Mouse (Mus musculus) layer of hippocampus, adult 2 months (tissue): Measurements from ENCODE around the gene Ust. TPM values are rescaled to one million over a fixed set of nuclear protein-coding genes. Genes with fewer than 3 reads are reported as not detected.
"Not testable (repeated sequence)": the region's sequence is repeated elsewhere in the genome, so short reads cannot be mapped to it uniquely, and the experiment has no call there.

Experiments used
- DNase-seq, 2 experiments: peaks; one replicate each; pipeline ENCODE4 v3.0.0; 2022; ENCODE audit warnings: low spot score in 2 of 2
- H3K27ac ChIP-seq: fragments of 200-600 bp; 2 replicates; pipeline ENCODE4 v1.8.1; 2022
- H3K4me3 ChIP-seq: fragments of 200-600 bp; 2 replicates; pipeline ENCODE4 v1.8.1; 2022; ENCODE audit warnings: mild to moderate bottlenecking
- CTCF ChIP-seq: fragments of 200-600 bp; conservative IDR thresholded peaks from 2 replicates; pipeline ENCODE4 v1.8.1; 2022; ENCODE audit warnings: antibody characterized with exemption, mild to moderate bottlenecking, moderate library complexity
- long read RNA-seq, 2 experiments: library from polyadenylated mRNA; stranded (forward); transcript quantifications; one replicate each; pipeline ENCODE4 v2.0.0; 2021; ENCODE audit warnings: borderline mapping rate in 2 of 2
- total RNA-seq, 2 experiments: library from RNA; stranded (reverse); gene quantifications; 2 replicates each; pipeline ENCODE4 v1.2.3; 2021

Ust gene
- 10 to 100 TPM; 62.3 to 64.1 TPM for total RNA-seq
- long read RNA-seq, experiment 1, full-length matches to known transcripts, result 12 of 35 reads
- long read RNA-seq, experiment 1, partial matches to known transcripts, result 1 of 35 reads
- long read RNA-seq, experiment 1, other reads (novel, unspliced or antisense), result 22 of 35 reads
- long read RNA-seq, experiment 2, full-length matches to known transcripts, result 30 of 50 reads
- long read RNA-seq, experiment 2, partial matches to known transcripts, result 3 of 50 reads
- long read RNA-seq, experiment 2, other reads (novel, unspliced or antisense), result 17 of 50 reads

GRCm38 (mm10) chr10:8518141-8519013 is at the start of gene Ust:
Gene Ust (minus strand): TSS chr10:8518825.
- peak; percentile 70 to 71 for DNase-seq
- TF ChIP-seq CTCF, result peak; percentile 37
- H3K27ac ChIP-seq, result peak within 1 kb of the TSS; percentile 86
- H3K4me3 ChIP-seq, result peak within 1 kb of the TSS; percentile 89

DNA sequence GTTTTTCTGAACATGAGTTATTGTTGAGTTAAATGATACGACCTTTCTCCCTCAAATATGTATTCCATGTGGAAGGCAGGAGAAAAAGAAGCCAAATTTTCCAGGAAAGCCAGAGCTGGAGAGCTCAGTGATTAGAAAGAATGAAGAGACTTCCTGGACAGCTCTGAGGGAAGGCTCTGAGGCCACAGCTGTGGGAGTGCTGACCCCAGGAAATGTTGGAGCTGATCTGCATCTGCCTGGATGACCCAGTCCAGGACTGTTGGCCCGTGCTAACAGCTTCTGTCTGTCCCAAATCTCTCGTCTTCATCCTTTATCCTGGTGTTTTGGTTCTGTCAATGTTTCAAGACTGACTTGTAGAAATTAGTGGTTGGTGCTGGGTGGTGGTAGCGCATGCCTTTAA is 42.7 kb upstream of the Ust start:
- DNase-seq, result no peak
- H3K4me3 ChIP-seq, result no peak overlapping the region
- TF ChIP-seq CTCF, result no peak
- H3K27ac ChIP-seq, result no peak overlapping the region

GRCm38 (mm10) chr10:8559566-8559965 is 40.9 kb upstream of the Ust start:
- DNase-seq, H3K27ac ChIP-seq, H3K4me3 ChIP-seq: not testable (repeated sequence)

DNA sequence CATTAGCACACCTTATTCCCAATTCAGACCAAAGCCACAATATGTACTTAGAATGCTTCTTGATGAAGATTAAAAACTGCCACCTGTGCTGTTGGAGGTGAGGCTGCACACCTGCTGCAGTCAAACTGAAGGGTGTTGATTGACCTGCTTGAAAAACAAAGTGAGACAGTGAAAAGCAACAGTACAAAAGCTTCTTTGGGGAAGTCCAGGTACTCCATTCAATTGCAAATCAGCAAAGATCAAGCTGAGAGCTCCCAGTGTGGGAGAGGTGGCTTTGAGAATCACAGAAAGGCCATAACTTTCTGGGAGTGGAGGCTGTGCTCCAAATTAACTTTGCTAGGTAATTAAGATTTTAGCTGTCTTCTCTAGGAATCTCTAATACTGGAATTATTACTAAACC is 33.6 kb upstream of the Ust start:
- not testable (repeated sequence) for H3K27ac ChIP-seq, H3K4me3 ChIP-seq, DNase-seq

GRCm38 (mm10) chr10:8551601-8552000 is 33.0 kb upstream of the Ust start:
- not testable (repeated sequence) for H3K27ac ChIP-seq, H3K4me3 ChIP-seq, DNase-seq

- no peak for TF ChIP-seq CTCF
- Histone ChIP-seq H3K4me3 (no peak overlapping the region), H3K27ac (no peak overlapping the region)
- DNase-seq, result no peak
Observed at GRCm38 (mm10) chr10:8541514-8541913, 22.9 kb upstream of the Ust start.

GRCm38 (mm10) chr10:8535445-8535844 is 16.8 kb upstream of the Ust start:
- no peak for DNase-seq
- H3K4me3 ChIP-seq, result no peak overlapping the region
- no peak for TF ChIP-seq CTCF

DNA sequence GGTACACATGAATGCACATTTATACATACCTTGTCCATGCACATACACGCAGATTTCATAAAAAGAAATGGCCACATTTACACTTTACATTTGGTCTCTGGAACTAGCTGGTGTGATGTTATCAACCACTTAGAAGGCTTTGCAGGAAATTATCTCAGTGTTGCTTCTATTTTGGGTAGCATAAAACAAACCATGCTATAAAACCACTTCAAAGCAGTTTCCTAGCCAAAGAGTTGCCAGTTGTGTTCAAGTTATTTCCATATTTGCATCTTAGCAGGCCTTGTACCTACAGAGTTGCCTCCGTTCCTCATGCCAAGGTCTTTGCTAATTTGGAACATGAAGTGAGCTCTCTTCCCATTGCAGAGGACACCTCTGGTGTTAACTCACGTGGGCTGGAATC is 13.0 kb upstream of the Ust start:
- no peak for DNase-seq
- no peak for TF ChIP-seq CTCF

More at GRCm38 (mm10) chr10:8535445-8535844, 16.8 kb upstream of the Ust start:
- H3K27ac ChIP-seq, result no peak overlapping the region

GRCm38 (mm10) chr10:8530505-8531051 is 12.0 kb upstream of the Ust start:
- TF ChIP-seq CTCF, result no peak
- Histone ChIP-seq H3K27ac (no peak overlapping the region), H3K4me3 (no peak overlapping the region)
- DNase-seq, result no peak

More for the DNA sequence above, 13.0 kb upstream of the Ust start:
- no peak overlapping the region for H3K4me3 ChIP-seq
- H3K27ac ChIP-seq, result no peak overlapping the region

- H3K27ac ChIP-seq, result no peak overlapping the region
- TF ChIP-seq CTCF, result peak; percentile 77
- DNase-seq, result peak in 1 of 2 experiments; percentile 40
- H3K4me3 ChIP-seq, result no peak overlapping the region
Observed at GRCm38 (mm10) chr10:8529173-8529572, 10.5 kb upstream of the Ust start.

DNA sequence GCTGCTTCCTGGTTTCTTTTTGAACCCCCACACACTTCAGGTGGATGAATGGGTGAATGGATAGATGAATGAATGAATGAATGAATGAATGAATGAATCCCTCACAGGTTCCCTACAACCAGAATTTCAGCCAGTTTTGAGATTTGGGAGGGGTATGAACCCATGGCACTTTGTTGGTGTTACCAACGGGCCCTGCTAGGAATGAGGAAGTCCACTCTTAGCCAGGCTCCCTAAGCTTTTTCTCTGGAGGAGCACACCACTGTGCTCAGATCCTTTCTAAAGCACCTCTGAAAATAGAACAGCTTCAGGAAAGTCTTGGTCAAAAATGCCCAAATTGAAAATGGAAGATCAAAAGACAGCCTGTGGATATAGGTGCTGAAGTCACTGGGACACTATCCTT is 6.7 kb upstream of the Ust start:
- no peak for TF ChIP-seq CTCF
- H3K4me3 ChIP-seq, result no peak overlapping the region
- DNase-seq, result no peak
- no peak overlapping the region for H3K27ac ChIP-seq

GRCm38 (mm10) chr10:8521536-8521935 is 2.9 kb upstream of the Ust start:
- no peak for DNase-seq
- Histone ChIP-seq H3K4me3 (no peak overlapping the region), H3K27ac (no peak overlapping the region)
- no peak for TF ChIP-seq CTCF

GRCm38 (mm10) chr10:8520766-8521395 is 2.3 kb upstream of the Ust start:
- no peak for TF ChIP-seq CTCF
- no peak for DNase-seq
- H3K27ac ChIP-seq, result no peak overlapping the region

More at GRCm38 (mm10) chr10:8520766-8521395, 2.3 kb upstream of the Ust start:
- H3K4me3 ChIP-seq, result no peak overlapping the region
